ENCODE assay signal across 10 mouse cellular contexts in genomic region chr17:66692941-66693675, GRCm38 (mm10).
DNase-seq lines count a peak whose midpoint lies in the region; ATAC-seq and TF ChIP-seq lines count a peak whose summit lies in the region.
"Had no signal": no experiment of that assay in that cellular context is flagged by ENCODE, and none has a peak within 500 bp of the region (broad histone marks: within the 10 kb centered on the region; RNA-seq: fewer than 3 reads in every experiment).

No protein-coding gene starts in this region.

- ATAC-seq in lung, embryonic 14.5 days (ENCODE audit: insufficient read depth): no peak
- no peak for ATAC-seq in embryonic facial prominence, embryonic 13.5 days (ENCODE audit: insufficient number of reproducible peaks, insufficient read depth, low FRiP score, low TSS enrichment, low read depth)
- ATAC-seq in hindbrain, embryonic 14.5 days (ENCODE audit: low FRiP score): no peak
- ATAC-seq in midbrain, embryonic 15.5 days (replicated peaks): 0 out of 2 replicates have a peak, but pooled peaks have one; percentile 15

- no peaks in the 10 kb centered on the region for H3K9me3 ChIP-seq in lung, embryonic 14.5 days (ENCODE audit: low read depth, low read length)
- H3K9me3 ChIP-seq in embryonic facial prominence, embryonic 13.5 days: no peaks in the 10 kb centered on the region
- H3K9me3 ChIP-seq in hindbrain, embryonic 14.5 days (ENCODE audit: control insufficient read depth, low read length): no peaks in the 10 kb centered on the region
- no peaks in the 10 kb centered on the region for H3K9me3 ChIP-seq in midbrain, embryonic 15.5 days
- H3K9me3 ChIP-seq: liver, embryonic 15.5 days had no signal

- H3K36me3 ChIP-seq in lung, embryonic 14.5 days (ENCODE audit: insufficient read depth): peaks cover 6% of the 10 kb centered on the region; the same call in 1 of the 2 replicates
- 0 out of 2 replicates have a peak, but pooled peaks cover 4% of the 10 kb centered on the region for H3K36me3 ChIP-seq in embryonic facial prominence, embryonic 13.5 days
- H3K36me3 ChIP-seq in hindbrain, embryonic 14.5 days (replicated peaks; ENCODE audit: control insufficient read depth, insufficient read depth): peaks cover 8% of the 10 kb centered on the region; the same call in 1 of the 2 replicates
- H3K36me3 ChIP-seq in midbrain, embryonic 15.5 days (replicated peaks): no peaks in the 10 kb centered on the region
- H3K36me3 ChIP-seq: liver, embryonic 15.5 days had no signal

- TF ChIP-seq CTCF in lung, embryonic 14.5 days (IDR thresholded peaks at IDR 0.05; ENCODE audit: low read depth): peak; percentile 25; the same call in 1 of the 2 replicates
- TF ChIP-seq CTCF in lung, adult 2 months (IDR thresholded peaks at IDR 0.05; ENCODE audit: insufficient read depth, low read length): no peak

- 0 out of 2 replicates have a peak overlapping the region, but pooled peaks have one; percentile 0 for H3K9ac ChIP-seq in lung, embryonic 14.5 days
- no peak overlapping the region for H3K9ac ChIP-seq in embryonic facial prominence, embryonic 13.5 days
- no peak overlapping the region for H3K9ac ChIP-seq in hindbrain, embryonic 14.5 days
- no peak overlapping the region for H3K9ac ChIP-seq in midbrain, embryonic 15.5 days
- H3K9ac ChIP-seq: liver, embryonic 15.5 days had no signal

- intact Hi-C loops in gastrocnemius, postnatal 14 days (cut with DNase I; ENCODE audit: low total_unique reads): no loop called here

- peak overlapping the region; percentile 88 for H3K27ac ChIP-seq in lung, embryonic 14.5 days (ENCODE audit: low read depth)
- H3K27ac ChIP-seq in embryonic facial prominence, embryonic 13.5 days: no peak overlapping the region
- H3K27ac ChIP-seq in hindbrain, embryonic 14.5 days: 0 out of 2 replicates have a peak overlapping the region, but pooled peaks have one; percentile 38
- peak overlapping the region; percentile 62; the same call in 1 of the 2 replicates for H3K27ac ChIP-seq in midbrain, embryonic 15.5 days
- H3K27ac ChIP-seq: heart, adult 2 months; liver, embryonic 15.5 days had no signal

- WGBS in lung, embryonic 14.5 days: 82% methylated on average over 16 of the region's 16 CpGs
- WGBS in lung, adult 2 months: 71% methylated on average over 16 of the region's 16 CpGs
- WGBS in embryonic facial prominence, embryonic 13.5 days: 78% methylated on average over 16 of the region's 16 CpGs
- WGBS in hindbrain, embryonic 14.5 days: 84% methylated on average over 16 of the region's 16 CpGs
- 86% methylated on average over 16 of the region's 16 CpGs for WGBS in midbrain, embryonic 15.5 days

- H3K27me3 ChIP-seq in lung, embryonic 14.5 days (ENCODE audit: insufficient read depth, low read length): no peaks in the 10 kb centered on the region
- no peaks in the 10 kb centered on the region for H3K27me3 ChIP-seq in embryonic facial prominence, embryonic 13.5 days
- H3K27me3 ChIP-seq in hindbrain, embryonic 14.5 days (ENCODE audit: control insufficient read depth, insufficient read depth, low read length): no peaks in the 10 kb centered on the region
- H3K27me3 ChIP-seq in midbrain, embryonic 15.5 days (replicated peaks): 0 out of 2 replicates have a peak, but pooled peaks cover 3% of the 10 kb centered on the region
- H3K27me3 ChIP-seq: liver, embryonic 15.5 days had no signal

- H3K4me2 ChIP-seq in lung, embryonic 14.5 days: peak overlapping the region; percentile 36
- peak overlapping the region; percentile 27 for H3K4me2 ChIP-seq in embryonic facial prominence, embryonic 13.5 days
- no peak overlapping the region for H3K4me2 ChIP-seq in hindbrain, embryonic 14.5 days (replicated peaks)
- no peak overlapping the region for H3K4me2 ChIP-seq in midbrain, embryonic 15.5 days
- H3K4me2 ChIP-seq: liver, embryonic 15.5 days had no signal

- TF ChIP-seq POLR2A in lung, adult 2 months (IDR thresholded peaks at IDR 0.05; ENCODE audit: borderline replicate concordance, extremely low read depth, low read depth, low read length): no peak

- peak overlapping the region; percentile 15; the same call in 1 of the 2 replicates for H3K4me3 ChIP-seq in lung, embryonic 14.5 days (ENCODE audit: low read depth, low read length)
- H3K4me3 ChIP-seq in lung, adult 2 months (replicated peaks; ENCODE audit: extremely low read depth, low read depth, low read length): no peak overlapping the region
- H3K4me3 ChIP-seq in embryonic facial prominence, embryonic 13.5 days: no peak overlapping the region
- no peak overlapping the region for H3K4me3 ChIP-seq in hindbrain, embryonic 14.5 days (replicated peaks; ENCODE audit: low read length)
- no peak overlapping the region for H3K4me3 ChIP-seq in midbrain, embryonic 15.5 days
- H3K4me3 ChIP-seq: heart, adult 2 months; liver, embryonic 15.5 days had no signal

- DNase-seq in lung, embryonic 14.5 days: no peak
- DNase-seq in lung, adult 2 months: no peak
- DNase-seq in hindbrain, embryonic 14.5 days (ENCODE audit: low spot score): no peak
- no peak for DNase-seq in gastrocnemius, postnatal 14 days
- no peak for DNase-seq in adrenal gland, adult (ENCODE audit: inconsistent age in 2 of 2, low spot score in 1 of 2)
- DNase-seq: heart, adult 2 months; kidney, adult 11 months had no signal

- peaks cover 11% of the 10 kb centered on the region; the same call in 1 of the 2 replicates for H3K4me1 ChIP-seq in lung, embryonic 14.5 days (ENCODE audit: insufficient read depth)
- H3K4me1 ChIP-seq in lung, adult 2 months (ENCODE audit: control insufficient read depth, insufficient read depth, low read length): peaks cover 9% of the 10 kb centered on the region
- H3K4me1 ChIP-seq in embryonic facial prominence, embryonic 13.5 days: peaks cover 28% of the 10 kb centered on the region
- H3K4me1 ChIP-seq in hindbrain, embryonic 14.5 days (replicated peaks; ENCODE audit: control insufficient read depth, insufficient read depth, low read length): no peaks in the 10 kb centered on the region
- H3K4me1 ChIP-seq in midbrain, embryonic 15.5 days: peaks cover 27% of the 10 kb centered on the region
- H3K4me1 ChIP-seq: liver, embryonic 15.5 days had no signal

Comparison
In these comparisons a context has a peak if more than half of its experiments do, and no peak if none do; other contexts are left out.
1. H3K4me2 ChIP-seq: peak in lung, embryonic 14.5 days (single experiment) and embryonic facial prominence, embryonic 13.5 days (single experiment); none in hindbrain, embryonic 14.5 days (single experiment) and midbrain, embryonic 15.5 days (single experiment).